Mouse (Mus musculus): ENCODE data around the gene Ankrd9. TPM values are rescaled to one million over a fixed set of nuclear protein-coding genes. Genes with fewer than 3 reads are reported as not detected.

Ankrd9 gene
- polyA plus RNA-seq, 1 experiment from 2014 or later, result 9.6 TPM

Other genes with a start within 250 kb of the Ankrd9 start
- 22.3 and 24.8 TPM in 2 replicates for gene Wdr20, start 241.1 kb downstream of the Ankrd9 start, polyA plus RNA-seq (2015; fragmentation: Nextera tagmentation; extraction: Ambion mirVana)
- gene Mok, start 138.1 kb downstream of the Ankrd9 start, polyA plus RNA-seq (2015; fragmentation: Nextera tagmentation; extraction: Ambion mirVana), result 1.4 and 1.7 TPM in 2 replicates
- gene Zfp839, start 128.8 kb downstream of the Ankrd9 start, polyA plus RNA-seq (2015; fragmentation: Nextera tagmentation; extraction: Ambion mirVana), result 1.6 and 3.1 TPM in 2 replicates
- 70.0 and 71.9 TPM in 2 replicates for gene Cinp, start 89.9 kb downstream of the Ankrd9 start, polyA plus RNA-seq (2015; fragmentation: Nextera tagmentation; extraction: Ambion mirVana)
- 1.6 and 1.8 TPM in 2 replicates for gene Tecpr2, start 89.8 kb downstream of the Ankrd9 start, polyA plus RNA-seq (2015; fragmentation: Nextera tagmentation; extraction: Ambion mirVana)
- 10.1 and 14.0 TPM in 2 replicates for gene Rcor1, start 60.3 kb upstream of the Ankrd9 start, polyA plus RNA-seq (2015; fragmentation: Nextera tagmentation; extraction: Ambion mirVana)
- 11.7 and 13.1 TPM in 2 replicates for gene Traf3, start 187.3 kb upstream of the Ankrd9 start, polyA plus RNA-seq (2015; fragmentation: Nextera tagmentation; extraction: Ambion mirVana)
- gene 4930595D18Rik, start 205.5 kb upstream of the Ankrd9 start, polyA plus RNA-seq (2015; fragmentation: Nextera tagmentation; extraction: Ambion mirVana), result 0.34 TPM in 1 of 2 replicates, not detected in the other